In genomic region chr13:94707371-94708280, GRCm38 (mm10) we compare ENCODE assay signal across 13 mouse cellular contexts.
DNase-seq lines count a peak whose midpoint lies in the region; ATAC-seq and TF ChIP-seq lines count a peak whose summit lies in the region.
"Had no signal": no experiment of that assay in that cellular context is flagged by ENCODE, and none has a peak within 500 bp of the region (broad histone marks: within the 10 kb centered on the region; RNA-seq: fewer than 3 reads in every experiment).

No protein-coding gene starts in this region.

- TF ChIP-seq POLR2A in ES-Bruce4 (IDR thresholded peaks at IDR 0.05; ENCODE audit: insufficient read depth, low read length): no peak

- DNase-seq in heart, postnatal 14 days: no peak
- DNase-seq in embryo, embryonic 11 days: peak; percentile 54
- no peak for DNase-seq in urinary bladder, postnatal 14 days (ENCODE audit: low spot score)
- DNase-seq in adrenal gland, adult (ENCODE audit: inconsistent age in 2 of 2, low spot score in 1 of 2): no peak
- DNase-seq: adrenal gland, postnatal 36 days; cerebellum, adult 8-10 months; liver, embryonic 13.5 days had no signal

- intact Hi-C loops in heart, postnatal 14 days (cut with DNase I): loop anchor here (10.0 kb wide), 1 partner anchor 143 kb away; no protein-coding TSS in a partner anchor

- peaks cover 76% of the 10 kb centered on the region for H3K27me3 ChIP-seq in heart, embryonic 12.5 days (replicated peaks)
- H3K27me3 ChIP-seq in ES-Bruce4 (ENCODE audit: control insufficient read depth, insufficient read depth, low read length, poor library complexity, severe bottlenecking): peaks cover 4% of the 10 kb centered on the region
- H3K27me3 ChIP-seq in midbrain, embryonic 12.5 days: peaks cover 88% of the 10 kb centered on the region

- WGBS in heart, embryonic 12.5 days: 3% methylated on average over 32 of the region's 32 CpGs
- 3% methylated on average over 27 of the region's 32 CpGs for WGBS in midbrain, embryonic 12.5 days

- peak overlapping the region; percentile 27 for H3K4me2 ChIP-seq in heart, embryonic 12.5 days
- H3K4me2 ChIP-seq in midbrain, embryonic 12.5 days (replicated peaks): peak overlapping the region; percentile 32
- H3K4me2 ChIP-seq: liver, embryonic 13.5 days had no signal

- no peak overlapping the region for H3K27ac ChIP-seq in heart, embryonic 12.5 days (ENCODE audit: poor library complexity, severe bottlenecking)
- H3K27ac ChIP-seq in ES-Bruce4 (ENCODE audit: insufficient read depth, low read length): no peak overlapping the region
- no peak overlapping the region for H3K27ac ChIP-seq in midbrain, embryonic 12.5 days (replicated peaks)
- H3K27ac ChIP-seq: layer of hippocampus, adult 2 months; liver, embryonic 13.5 days had no signal

- no peak for TF ChIP-seq EP300 in ES-Bruce4 (IDR thresholded peaks at IDR 0.05; ENCODE audit: insufficient read depth, low read depth, low read length)

- TF ChIP-seq CTCF in ES-Bruce4 (IDR thresholded peaks at IDR 0.05; ENCODE audit: low read depth, low read length): no peak

- H3K36me3 ChIP-seq in heart, embryonic 12.5 days: no peaks in the 10 kb centered on the region
- H3K36me3 ChIP-seq in ES-Bruce4 (ENCODE audit: control insufficient read depth, insufficient read depth, low read length, poor library complexity, severe bottlenecking): no peaks in the 10 kb centered on the region
- no peaks in the 10 kb centered on the region for H3K36me3 ChIP-seq in midbrain, embryonic 12.5 days
- H3K36me3 ChIP-seq: G1E; liver, embryonic 13.5 days had no signal

- no peak overlapping the region for H3K9ac ChIP-seq in heart, embryonic 12.5 days
- H3K9ac ChIP-seq in ES-Bruce4 (ENCODE audit: low read depth, poor library complexity, severe bottlenecking): peak overlapping the region; percentile 15; the same call in 1 of the 2 replicates
- 0 out of 2 replicates have a peak overlapping the region, but pooled peaks have one; percentile 13 for H3K9ac ChIP-seq in midbrain, embryonic 12.5 days (replicated peaks)
- H3K9ac ChIP-seq: liver, embryonic 13.5 days had no signal

- H3K4me1 ChIP-seq in heart, embryonic 12.5 days (replicated peaks): peaks cover 16% of the 10 kb centered on the region
- H3K4me1 ChIP-seq in ES-Bruce4 (ENCODE audit: control insufficient read depth, insufficient read depth, low read length): peaks cover 2% of the 10 kb centered on the region
- H3K4me1 ChIP-seq in midbrain, embryonic 12.5 days: peaks cover 41% of the 10 kb centered on the region

- H3K4me3 ChIP-seq in heart, embryonic 12.5 days: peak overlapping the region; percentile 7; the same call in 1 of the 2 replicates
- H3K4me3 ChIP-seq in ES-Bruce4 (ENCODE audit: low read depth, low read length): no peak overlapping the region
- peak overlapping the region; percentile 7; the same call in 1 of the 2 replicates for H3K4me3 ChIP-seq in midbrain, embryonic 12.5 days
- H3K4me3 ChIP-seq: layer of hippocampus, adult 2 months; liver, embryonic 13.5 days had no signal

- no peaks in the 10 kb centered on the region for H3K9me3 ChIP-seq in heart, embryonic 12.5 days (replicated peaks)
- H3K9me3 ChIP-seq in ES-Bruce4 (replicated peaks; ENCODE audit: control insufficient read depth, insufficient read depth, low read length, poor library complexity, severe bottlenecking): no peaks in the 10 kb centered on the region
- no peaks in the 10 kb centered on the region for H3K9me3 ChIP-seq in midbrain, embryonic 12.5 days
- H3K9me3 ChIP-seq: G1E; liver, embryonic 13.5 days had no signal

- no peak for ATAC-seq in heart, embryonic 12.5 days (ENCODE audit: insufficient number of reproducible peaks, low FRiP score)
- no peak for ATAC-seq in midbrain, embryonic 12.5 days (ENCODE audit: low FRiP score, low read depth)
- no peak for ATAC-seq in granulocyte monocyte progenitor cell, adult 5-6 weeks (replicated peaks; ENCODE audit: poor library complexity, severe bottlenecking)
